Mouse (Mus musculus): ENCODE measurements around the gene Lbr. TPM values are rescaled to one million over a fixed set of nuclear protein-coding genes. Genes with fewer than 3 reads are reported as not detected.
"Not testable (repeated sequence)": the region's sequence is repeated elsewhere in the genome, so short reads cannot be mapped to it uniquely, and the experiment has no call there.

The Lbr gene
- polyA plus RNA-seq, 1 experiment from 2014 or later: 24.3 TPM

DNA sequence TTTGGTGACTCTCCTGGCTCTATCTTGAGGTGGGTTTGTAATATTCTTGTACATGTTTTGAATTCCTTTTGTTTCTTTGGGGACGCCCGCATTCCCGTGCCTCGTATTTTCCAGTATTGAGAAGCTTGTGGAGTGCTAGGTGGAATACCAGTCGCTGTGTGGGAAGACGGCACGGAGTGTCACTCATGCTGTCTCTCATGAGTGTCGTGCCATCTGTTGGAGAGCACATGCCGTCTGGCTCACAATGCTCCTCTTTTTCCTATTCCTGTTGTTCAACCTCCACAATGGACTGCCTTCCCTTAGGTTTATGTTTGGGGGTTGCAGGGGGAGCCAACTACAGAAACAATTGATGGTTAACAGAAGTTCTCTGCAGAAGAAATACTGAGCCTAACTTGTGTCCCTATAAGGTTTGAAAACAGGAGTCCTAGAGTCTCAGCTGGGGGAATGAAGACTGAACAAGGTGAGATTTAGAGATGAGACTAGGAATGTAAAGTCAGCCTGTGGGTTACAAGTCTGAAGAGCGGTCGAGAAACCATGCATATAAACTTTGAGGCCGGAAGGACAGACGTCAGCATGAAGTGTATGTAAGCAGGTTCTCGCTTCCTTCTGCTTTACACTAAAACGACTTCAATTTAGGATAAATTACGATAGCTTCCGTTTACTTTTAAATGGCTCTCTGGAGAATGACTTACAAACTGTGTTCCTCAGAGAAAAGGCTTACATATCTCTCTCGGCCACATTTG is 31.2 kb downstream of the Lbr start:
- 90% methylated on average over 18 of the region's 18 CpGs for WGBS
- Histone ChIP-seq H3K36me3 (ENCODE audit: control insufficient read depth, insufficient read depth, low read length) (peaks cover 16% of the 10 kb centered on the region), H3K9me3 (ENCODE audit: control insufficient read depth, low read length) (no peaks in the 10 kb centered on the region), H3K4me1 (ENCODE audit: control insufficient read depth, insufficient read depth, low read length) (no peaks in the 10 kb centered on the region), H3K27me3 (ENCODE audit: control insufficient read depth, insufficient read depth, low read length) (no peaks in the 10 kb centered on the region), H3K4me3 (ENCODE audit: low read depth, low read length) (no peak overlapping the region), H3K4me2 (ENCODE audit: low read depth, low read length) (no peak overlapping the region), H3K27ac (ENCODE audit: low read depth, low read length) (no peak overlapping the region), H3K9ac (replicated peaks; ENCODE audit: low read depth, low read length) (no peak overlapping the region)
- ATAC-seq (ENCODE audit: low read depth): no peak

GRCm38 (mm10) chr1:181800667-181801066 is 42.2 kb downstream of the Lbr start:
- Histone ChIP-seq H3K4me2 (ENCODE audit: low read depth, low read length) (no peak overlapping the region), H3K4me1 (ENCODE audit: control insufficient read depth, insufficient read depth, low read length) (no peaks in the 10 kb centered on the region), H3K27ac (ENCODE audit: low read depth, low read length) (no peak overlapping the region), H3K9me3 (ENCODE audit: control insufficient read depth, low read length) (no peaks in the 10 kb centered on the region), H3K4me3 (ENCODE audit: low read depth, low read length) (no peak overlapping the region), H3K27me3 (ENCODE audit: control insufficient read depth, insufficient read depth, low read length) (no peaks in the 10 kb centered on the region), H3K36me3 (ENCODE audit: control insufficient read depth, insufficient read depth, low read length) (no peaks in the 10 kb centered on the region), H3K9ac (replicated peaks; ENCODE audit: low read depth, low read length) (no peak overlapping the region)
- WGBS: 82% methylated on average over 4 of the region's 4 CpGs
- ATAC-seq (ENCODE audit: low read depth): no peak

DNA sequence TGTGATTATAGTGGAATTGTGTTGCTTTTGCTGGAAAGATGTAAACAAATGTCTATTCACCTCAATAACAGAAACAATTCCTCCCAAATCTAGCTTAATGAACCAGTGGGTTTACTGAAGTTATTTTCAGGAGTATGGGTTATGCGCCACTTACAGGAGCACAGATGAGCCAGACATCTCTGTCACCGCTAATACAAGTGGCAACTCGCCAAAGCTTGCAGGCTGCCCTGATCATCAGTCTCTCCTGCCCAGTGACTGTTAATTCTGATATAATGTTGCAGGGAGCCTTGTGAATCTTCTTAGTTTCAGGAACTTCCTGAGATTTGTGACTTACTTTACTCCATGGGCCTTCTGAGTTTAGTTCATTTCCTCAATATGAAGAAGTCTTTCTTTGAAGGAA is 42.9 kb downstream of the Lbr start:
- no peak overlapping the region for H3K9ac ChIP-seq (replicated peaks; ENCODE audit: low read depth, low read length)
- no peak for ATAC-seq (ENCODE audit: low read depth)
- H3K9me3 ChIP-seq (ENCODE audit: control insufficient read depth, low read length): no peaks in the 10 kb centered on the region
- no peaks in the 10 kb centered on the region for H3K4me1 ChIP-seq (ENCODE audit: control insufficient read depth, insufficient read depth, low read length)
- no peak overlapping the region for H3K4me2 ChIP-seq (ENCODE audit: low read depth, low read length)
- H3K4me3 ChIP-seq (ENCODE audit: low read depth, low read length): no peak overlapping the region
- 89% methylated on average over 3 of the region's 3 CpGs for WGBS
- no peak overlapping the region for H3K27ac ChIP-seq (ENCODE audit: low read depth, low read length)
- no peaks in the 10 kb centered on the region for H3K27me3 ChIP-seq (ENCODE audit: control insufficient read depth, insufficient read depth, low read length)
- H3K36me3 ChIP-seq (ENCODE audit: control insufficient read depth, insufficient read depth, low read length): no peaks in the 10 kb centered on the region

DNA sequence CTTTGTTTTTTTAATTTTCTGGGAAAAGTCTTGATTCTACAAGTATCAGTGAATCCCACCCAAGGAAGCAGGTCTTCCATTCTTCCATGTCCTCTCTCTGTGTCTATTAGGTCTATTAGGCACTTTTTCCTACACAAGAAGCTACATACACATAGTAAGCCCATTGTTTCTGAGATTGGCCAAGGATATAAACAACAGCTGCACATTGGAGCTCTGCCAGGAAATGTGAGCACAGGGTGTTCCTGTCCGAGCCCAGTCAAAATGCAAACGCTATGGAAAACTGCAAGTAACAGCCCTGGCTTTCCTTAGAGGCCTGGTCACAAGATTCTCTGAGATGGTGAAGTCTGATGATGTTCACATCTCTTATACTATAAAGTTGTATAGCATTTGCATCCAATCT is 49.3 kb downstream of the Lbr start:
- Histone ChIP-seq H3K9me3 (ENCODE audit: control insufficient read depth, low read length) (no peaks in the 10 kb centered on the region), H3K36me3 (ENCODE audit: control insufficient read depth, insufficient read depth, low read length) (no peaks in the 10 kb centered on the region), H3K9ac (replicated peaks; ENCODE audit: low read depth, low read length) (no peak overlapping the region), H3K4me2 (ENCODE audit: low read depth, low read length) (no peak overlapping the region), H3K27ac (ENCODE audit: low read depth, low read length) (no peak overlapping the region), H3K4me1 (ENCODE audit: control insufficient read depth, insufficient read depth, low read length) (no peaks in the 10 kb centered on the region), H3K27me3 (ENCODE audit: control insufficient read depth, insufficient read depth, low read length) (no peaks in the 10 kb centered on the region), H3K4me3 (ENCODE audit: low read depth, low read length) (no peak overlapping the region)
- WGBS: 37% methylated on average over 2 of the region's 2 CpGs
- ATAC-seq (ENCODE audit: low read depth): no peak

DNA sequence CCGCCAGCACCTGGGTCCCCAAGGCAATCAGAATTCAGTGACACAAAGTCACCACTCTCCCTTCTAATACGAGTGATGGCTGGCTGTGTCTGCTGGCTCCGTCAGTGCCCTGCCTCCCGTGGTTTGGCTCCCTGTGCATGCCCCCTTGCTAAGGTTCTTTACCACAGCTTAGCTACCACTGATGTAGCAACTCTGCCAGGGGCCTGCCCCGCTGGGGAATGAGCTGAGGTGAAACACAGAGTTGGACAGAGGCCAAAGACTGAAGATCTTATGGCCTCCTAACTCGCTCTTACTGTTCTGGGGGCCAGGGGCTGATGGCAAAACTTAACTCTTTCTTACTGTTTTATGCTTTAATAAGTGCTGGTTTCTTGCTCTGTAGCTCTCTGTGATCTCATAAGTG is 52.9 kb downstream of the Lbr start:
- H3K36me3 ChIP-seq (ENCODE audit: control insufficient read depth, insufficient read depth, low read length): no peaks in the 10 kb centered on the region
- H3K9ac ChIP-seq (replicated peaks; ENCODE audit: low read depth, low read length): no peak overlapping the region
- no peaks in the 10 kb centered on the region for H3K27me3 ChIP-seq (ENCODE audit: control insufficient read depth, insufficient read depth, low read length)
- H3K9me3 ChIP-seq (ENCODE audit: control insufficient read depth, low read length): no peaks in the 10 kb centered on the region
- 61% methylated on average over 6 of the region's 6 CpGs for WGBS
- ATAC-seq (ENCODE audit: low read depth): no peak
- H3K27ac ChIP-seq (ENCODE audit: low read depth, low read length): no peak overlapping the region
- no peak overlapping the region for H3K4me2 ChIP-seq (ENCODE audit: low read depth, low read length)
- H3K4me1 ChIP-seq (ENCODE audit: control insufficient read depth, insufficient read depth, low read length): no peaks in the 10 kb centered on the region
- no peak overlapping the region for H3K4me3 ChIP-seq (ENCODE audit: low read depth, low read length)

GRCm38 (mm10) chr1:181782600-181782999 is 60.2 kb downstream of the Lbr start:
- H3K4me1 ChIP-seq (ENCODE audit: control insufficient read depth, insufficient read depth, low read length); H3K4me3 ChIP-seq (ENCODE audit: low read depth, low read length); ATAC-seq (ENCODE audit: low read depth); H3K36me3 ChIP-seq (ENCODE audit: control insufficient read depth, insufficient read depth, low read length); H3K4me2 ChIP-seq (ENCODE audit: low read depth, low read length); H3K27me3 ChIP-seq (ENCODE audit: control insufficient read depth, insufficient read depth, low read length); H3K9ac ChIP-seq (replicated peaks; ENCODE audit: low read depth, low read length); H3K27ac ChIP-seq (ENCODE audit: low read depth, low read length); H3K9me3 ChIP-seq (ENCODE audit: control insufficient read depth, low read length): not testable (repeated sequence)
- WGBS: 96% methylated on average over 10 of the region's 11 CpGs

GRCm38 (mm10) chr1:181776541-181776940 is 66.3 kb downstream of the Lbr start:
- H3K4me2 ChIP-seq (ENCODE audit: low read depth, low read length): no peak overlapping the region
- no peaks in the 10 kb centered on the region for H3K9me3 ChIP-seq (ENCODE audit: control insufficient read depth, low read length)
- H3K4me1 ChIP-seq (ENCODE audit: control insufficient read depth, insufficient read depth, low read length): no peaks in the 10 kb centered on the region
- WGBS: 43% methylated on average over 1 of the region's 1 CpGs
- H3K27me3 ChIP-seq (ENCODE audit: control insufficient read depth, insufficient read depth, low read length): no peaks in the 10 kb centered on the region
- no peak for ATAC-seq (ENCODE audit: low read depth)
- no peak overlapping the region for H3K9ac ChIP-seq (replicated peaks; ENCODE audit: low read depth, low read length)
- H3K36me3 ChIP-seq (ENCODE audit: control insufficient read depth, insufficient read depth, low read length): no peaks in the 10 kb centered on the region
- H3K4me3 ChIP-seq (ENCODE audit: low read depth, low read length): no peak overlapping the region
- H3K27ac ChIP-seq (ENCODE audit: low read depth, low read length): no peak overlapping the region

DNA sequence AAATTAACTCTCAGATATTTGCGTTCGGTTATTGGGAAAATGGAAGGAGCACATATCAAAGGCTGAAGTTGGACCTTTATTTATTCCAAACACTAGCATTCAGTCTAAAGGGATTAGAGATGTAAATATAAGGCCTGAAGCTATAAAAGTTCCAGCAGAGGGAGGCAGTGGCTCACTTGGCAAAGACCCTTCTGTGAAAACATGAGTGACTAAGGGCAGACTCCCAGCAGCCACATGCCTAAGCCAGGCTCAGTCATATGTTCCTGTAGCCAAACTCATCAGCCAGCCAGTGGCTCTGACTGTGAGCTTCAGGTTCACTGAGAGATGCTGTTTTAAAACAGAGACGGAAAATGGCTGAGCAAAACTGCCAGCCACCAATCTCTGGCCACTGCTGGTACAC is 71.0 kb downstream of the Lbr start:
- H3K9ac ChIP-seq (replicated peaks; ENCODE audit: low read depth, low read length): no peak overlapping the region
- H3K27ac ChIP-seq (ENCODE audit: low read depth, low read length): no peak overlapping the region
- no peaks in the 10 kb centered on the region for H3K9me3 ChIP-seq (ENCODE audit: control insufficient read depth, low read length)
- no peaks in the 10 kb centered on the region for H3K4me1 ChIP-seq (ENCODE audit: control insufficient read depth, insufficient read depth, low read length)
- 92% methylated on average over 3 of the region's 3 CpGs for WGBS
- H3K36me3 ChIP-seq (ENCODE audit: control insufficient read depth, insufficient read depth, low read length): no peaks in the 10 kb centered on the region
- no peak overlapping the region for H3K4me3 ChIP-seq (ENCODE audit: low read depth, low read length)
- ATAC-seq (ENCODE audit: low read depth): no peak
- H3K27me3 ChIP-seq (ENCODE audit: control insufficient read depth, insufficient read depth, low read length): no peaks in the 10 kb centered on the region
- H3K4me2 ChIP-seq (ENCODE audit: low read depth, low read length): no peak overlapping the region

DNA sequence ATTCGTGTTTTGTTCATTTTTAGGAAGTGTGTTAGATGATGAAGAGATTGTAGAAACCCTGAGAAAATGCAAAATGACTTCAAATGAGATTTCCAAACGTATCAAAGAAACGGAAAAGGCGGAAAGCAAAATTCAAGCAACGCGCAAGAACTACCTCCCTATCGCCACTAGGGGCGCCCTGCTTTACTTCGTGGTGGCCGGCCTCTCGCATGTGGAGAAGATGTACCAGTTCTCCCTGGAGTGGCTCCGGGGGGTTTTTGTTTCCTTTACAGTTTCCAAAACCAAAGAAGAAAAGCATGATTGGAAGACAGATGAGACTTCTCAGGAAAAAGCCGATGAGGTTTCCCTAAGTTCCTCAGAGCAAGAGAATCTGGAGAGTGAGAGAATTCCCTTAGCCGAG is 73.5 kb downstream of the Lbr start:
- WGBS: 64% methylated on average over 14 of the region's 14 CpGs
- H3K27ac ChIP-seq (ENCODE audit: low read depth, low read length): no peak overlapping the region

More for the DNA sequence above, 73.5 kb downstream of the Lbr start:
- H3K27me3 ChIP-seq (ENCODE audit: control insufficient read depth, insufficient read depth, low read length): no peaks in the 10 kb centered on the region
- ATAC-seq (ENCODE audit: low read depth): no peak
- H3K4me2 ChIP-seq (ENCODE audit: low read depth, low read length): no peak overlapping the region
- H3K4me1 ChIP-seq (ENCODE audit: control insufficient read depth, insufficient read depth, low read length): no peaks in the 10 kb centered on the region
- H3K9ac ChIP-seq (replicated peaks; ENCODE audit: low read depth, low read length): no peak overlapping the region
- H3K36me3 ChIP-seq (ENCODE audit: control insufficient read depth, insufficient read depth, low read length): no peaks in the 10 kb centered on the region
- no peak overlapping the region for H3K4me3 ChIP-seq (ENCODE audit: low read depth, low read length)
- no peaks in the 10 kb centered on the region for H3K9me3 ChIP-seq (ENCODE audit: control insufficient read depth, low read length)

Measured in neural tube, embryonic 14.5 days (tissue).